Mouse (Mus musculus) liver, adult 2 months (tissue): ENCODE data around the gene Gm37240.

ENCODE experiments used
- CTCF ChIP-seq: fragments of 200-500 bp; IDR thresholded peaks from 2 replicates; pipeline ENCODE4 v1.5.1; 2011; ENCODE audit warnings: low read depth, low read length, control low read depth
- POLR2A ChIP-seq: fragments of 200-500 bp; IDR thresholded peaks from 2 replicates; pipeline ENCODE4 v1.6.1; 2011; ENCODE audit warnings: low read length, control low read depth; ENCODE audit not compliant: insufficient read depth; ENCODE audit errors: extremely low read depth

DNA sequence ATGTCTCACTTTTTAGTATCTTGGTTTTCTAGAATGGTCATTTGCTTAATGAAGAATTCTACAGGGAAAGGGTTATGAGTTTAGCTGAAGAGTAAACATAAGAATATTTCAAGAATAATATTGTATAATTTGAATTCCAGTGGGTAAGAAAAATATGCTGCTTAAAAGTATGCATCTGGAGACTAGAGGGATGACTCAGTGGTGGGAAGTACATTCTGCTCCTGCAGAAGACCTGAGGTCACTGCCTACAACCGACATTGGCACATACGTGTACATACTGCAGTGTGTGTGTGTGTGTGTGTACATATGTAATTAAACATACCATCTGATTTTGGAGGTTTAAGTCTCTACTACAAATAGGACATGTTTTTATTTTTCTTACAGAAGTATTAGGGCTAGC lies 251.7 kb downstream of the Gm37240 start:
- TF ChIP-seq POLR2A (no peak), CTCF (no peak)
